Mouse (Mus musculus) hindbrain, embryonic 15.5 days (tissue): ENCODE measurements around the gene Fas. TPM values are rescaled to one million over a fixed set of nuclear protein-coding genes. Genes with fewer than 3 reads are reported as not detected.
A peak's percentile ranks its signal among the peaks of the same experiment; 100 is the strongest.

Experiments
- ATAC-seq: fragments of 200-750 bp; cut with Nextera tagmentation; 2 replicates; pipeline ENCODE4 v1.8.0; 2017; ENCODE audit warnings: low read depth, moderate number of reproducible peaks, moderate TSS enrichment; ENCODE audit not compliant: low FRiP score
- H3K27ac ChIP-seq: fragments of 300-500 bp; sonication (generic); replicated peaks from 2 replicates; pipeline ENCODE4 v1.5.1; 2015; ENCODE audit warnings: mild to moderate bottlenecking, inconsistent platforms
- H3K27me3 ChIP-seq: fragments of 300-500 bp; sonication (generic); 2 replicates; pipeline ENCODE4 v1.6.1; 2015; ENCODE audit warnings: control low read depth, inconsistent platforms
- H3K36me3 ChIP-seq: fragments of 300-500 bp; sonication (generic); 2 replicates; pipeline ENCODE4 v1.6.1; 2015; ENCODE audit warnings: control low read depth, inconsistent platforms
- H3K4me1 ChIP-seq: fragments of 300-500 bp; sonication (generic); replicated peaks from 2 replicates; pipeline ENCODE4 v1.6.1; 2015; ENCODE audit warnings: control low read depth, inconsistent platforms
- H3K4me2 ChIP-seq: fragments of 300-500 bp; sonication (generic); 2 replicates; pipeline ENCODE4 v1.6.1; 2015; ENCODE audit warnings: moderate library complexity, mild to moderate bottlenecking, inconsistent platforms
- H3K4me3 ChIP-seq: fragments of 300-500 bp; sonication (generic); 2 replicates; pipeline ENCODE4 v1.5.1; 2015; ENCODE audit warnings: mild to moderate bottlenecking, inconsistent platforms
- H3K9ac ChIP-seq: fragments of 300-500 bp; sonication (generic); 2 replicates; pipeline ENCODE4 v1.6.1; 2015; ENCODE audit warnings: inconsistent platforms
- H3K9me3 ChIP-seq: fragments of 300-500 bp; sonication (generic); 2 replicates; pipeline ENCODE4 v1.6.1; 2016; ENCODE audit warnings: control low read depth, inconsistent platforms
- WGBS: fragments of 180-500 bp; shearing (Covaris S2); methylation state at CpG from one replicate; pipeline ENCODE4 v1.1.7; 2015; 5-methylcytosine and 5-hydroxymethylcytosine counted together
- polyA plus RNA-seq: library from polyadenylated mRNA; unstranded; fragments of >200 nt; fragmentation: Nextera tagmentation; extraction: Ambion mirVana; gene quantifications from 2 replicates; pipeline ENCODE4 v1.2.1, GENCODE M21; 2015

The Fas gene
- polyA plus RNA-seq: 1.3 and 1.6 TPM in 2 replicates

- Histone ChIP-seq H3K4me3 (peak within 1 kb of the TSS; percentile 37), H3K9ac (peak within 1 kb of the TSS; percentile 25)
- ATAC-seq: peak; percentile 95
These were observed at the start of gene Fas for GRCm38 (mm10) chr19:34289948-34290789. TSS of gene Fas (plus strand) at chr19:34290666.

GRCm38 (mm10) chr19:34241247-34241915 is 49.1 kb upstream of the Fas start:
- no peak for ATAC-seq
- Histone ChIP-seq H3K4me2 (no peak overlapping the region), H3K4me1 (no peaks in the 10 kb centered on the region), H3K4me3 (no peak overlapping the region), H3K9ac (no peak overlapping the region), H3K9me3 (no peaks in the 10 kb centered on the region), H3K27ac (no peak overlapping the region), H3K27me3 (no peaks in the 10 kb centered on the region), H3K36me3 (0 out of 2 replicates have a peak, but pooled peaks cover 4% of the 10 kb centered on the region)
- 68% methylated on average over 15 of the region's 15 CpGs for WGBS

More at GRCm38 (mm10) chr19:34289948-34290789, at the start of gene Fas:
- 2% methylated on average over 19 of the region's 19 CpGs for WGBS
- peak within 1 kb of the TSS; percentile 86 for H3K4me2 ChIP-seq
- H3K27me3 ChIP-seq: no peaks in the 10 kb centered on the region
- H3K36me3 ChIP-seq: no peaks in the 10 kb centered on the region
- H3K9me3 ChIP-seq: no peaks in the 10 kb centered on the region
- H3K4me1 ChIP-seq: peaks cover 9% of the 10 kb centered on the region
- H3K27ac ChIP-seq: no peak within 1 kb of the TSS

- H3K9me3 ChIP-seq: no peaks in the 10 kb centered on the region
- no peak for ATAC-seq
- H3K4me1 ChIP-seq: no peaks in the 10 kb centered on the region
- no peak overlapping the region for H3K27ac ChIP-seq
- H3K4me3 ChIP-seq: no peak overlapping the region
- H3K4me2 ChIP-seq: no peak overlapping the region
- no peak overlapping the region for H3K9ac ChIP-seq
- 0 out of 2 replicates have a peak, but pooled peaks cover 4% of the 10 kb centered on the region for H3K36me3 ChIP-seq
- H3K27me3 ChIP-seq: no peaks in the 10 kb centered on the region
These were observed 47.5 kb upstream of the Fas start for GRCm38 (mm10) chr19:34242925-34243324.

DNA sequence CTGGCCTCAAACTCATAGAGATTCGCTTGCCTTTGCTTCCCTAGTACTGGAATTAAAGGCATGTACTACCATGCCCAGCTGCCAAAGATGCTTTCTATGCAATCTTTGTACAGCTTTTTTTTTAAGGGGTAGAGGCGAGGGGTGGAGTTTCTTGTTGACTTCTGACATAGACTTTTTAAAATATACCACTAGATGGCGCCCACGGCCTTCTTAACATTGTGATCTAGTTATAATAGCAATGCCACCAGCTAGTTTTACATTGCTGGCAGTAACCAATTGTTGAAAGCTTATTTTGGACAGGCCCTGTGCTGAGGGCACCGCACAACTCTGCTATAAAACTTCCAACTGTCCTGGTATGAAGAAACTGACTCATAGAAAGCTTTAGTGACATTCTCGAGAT is 46.4 kb upstream of the Fas start:
- Histone ChIP-seq H3K36me3 (0 out of 2 replicates have a peak, but pooled peaks cover 3% of the 10 kb centered on the region), H3K27me3 (no peaks in the 10 kb centered on the region), H3K4me2 (no peak overlapping the region), H3K4me3 (no peak overlapping the region), H3K27ac (no peak overlapping the region), H3K4me1 (no peaks in the 10 kb centered on the region), H3K9me3 (no peaks in the 10 kb centered on the region), H3K9ac (no peak overlapping the region)
- 19% methylated on average over 6 of the region's 6 CpGs for WGBS
- peak; percentile 46; the same call in 1 of the 2 replicates for ATAC-seq

- 83% methylated on average over 5 of the region's 5 CpGs for WGBS
- H3K27me3 ChIP-seq: no peaks in the 10 kb centered on the region
- no peak overlapping the region for H3K27ac ChIP-seq
- H3K9me3 ChIP-seq: no peaks in the 10 kb centered on the region
- no peaks in the 10 kb centered on the region for H3K36me3 ChIP-seq
- H3K4me3 ChIP-seq: no peak overlapping the region
- ATAC-seq: no peak
- no peaks in the 10 kb centered on the region for H3K4me1 ChIP-seq
- no peak overlapping the region for H3K9ac ChIP-seq
- H3K4me2 ChIP-seq: no peak overlapping the region
These were observed 41.9 kb upstream of the Fas start for GRCm38 (mm10) chr19:34248558-34248957.

DNA sequence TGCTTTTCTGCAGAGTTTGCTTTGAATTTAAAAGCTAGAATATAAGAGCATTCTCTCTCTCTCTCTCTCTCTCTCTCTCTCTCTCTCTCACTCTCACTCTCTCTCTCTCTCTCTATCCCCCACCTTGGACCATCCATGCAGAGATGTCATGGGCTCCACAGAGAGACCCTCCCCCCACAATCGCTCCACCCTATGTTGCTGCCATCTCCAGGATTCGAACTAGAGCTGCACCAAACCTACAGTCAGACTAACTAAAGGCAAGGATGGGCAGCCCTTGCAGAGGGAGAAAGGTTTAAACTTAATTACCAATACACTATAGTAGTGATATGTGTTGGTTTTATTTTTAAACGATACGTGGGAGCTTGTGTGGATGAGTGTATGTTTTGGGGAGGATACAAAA is 39.8 kb upstream of the Fas start:
- Histone ChIP-seq H3K36me3 (no peaks in the 10 kb centered on the region), H3K27me3 (no peaks in the 10 kb centered on the region), H3K9me3 (no peaks in the 10 kb centered on the region), H3K9ac (no peak overlapping the region), H3K4me2 (no peak overlapping the region), H3K27ac (no peak overlapping the region), H3K4me3 (no peak overlapping the region), H3K4me1 (no peaks in the 10 kb centered on the region)
- no peak for ATAC-seq
- whole genome bisulfite sequencing: 88% methylated on average over 4 of the region's 4 CpGs

DNA sequence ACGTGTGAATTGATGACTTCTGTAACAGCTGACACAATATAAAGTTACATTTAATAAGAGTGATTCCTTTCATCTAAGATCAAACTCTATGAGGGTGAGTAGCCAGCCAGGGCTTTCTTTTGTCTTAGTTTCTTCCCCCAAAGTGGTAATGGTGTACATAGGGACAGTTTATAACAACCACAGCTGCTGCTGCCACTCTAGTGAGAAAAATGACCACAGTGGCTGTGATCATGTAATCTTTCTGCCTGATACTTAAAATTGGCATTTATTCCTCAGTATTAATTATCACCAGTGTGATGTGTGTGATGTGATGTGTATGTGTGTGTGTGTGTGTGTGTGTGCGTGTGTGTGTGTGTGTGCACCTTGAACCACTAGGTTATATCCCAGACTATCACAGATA is 38.6 kb upstream of the Fas start:
- Histone ChIP-seq H3K36me3 (no peaks in the 10 kb centered on the region), H3K4me2 (no peak overlapping the region), H3K9ac (no peak overlapping the region), H3K27ac (no peak overlapping the region), H3K4me1 (no peaks in the 10 kb centered on the region), H3K9me3 (no peaks in the 10 kb centered on the region), H3K4me3 (no peak overlapping the region), H3K27me3 (no peaks in the 10 kb centered on the region)
- no peak for ATAC-seq
- 95% methylated on average over 2 of the region's 2 CpGs for WGBS

DNA sequence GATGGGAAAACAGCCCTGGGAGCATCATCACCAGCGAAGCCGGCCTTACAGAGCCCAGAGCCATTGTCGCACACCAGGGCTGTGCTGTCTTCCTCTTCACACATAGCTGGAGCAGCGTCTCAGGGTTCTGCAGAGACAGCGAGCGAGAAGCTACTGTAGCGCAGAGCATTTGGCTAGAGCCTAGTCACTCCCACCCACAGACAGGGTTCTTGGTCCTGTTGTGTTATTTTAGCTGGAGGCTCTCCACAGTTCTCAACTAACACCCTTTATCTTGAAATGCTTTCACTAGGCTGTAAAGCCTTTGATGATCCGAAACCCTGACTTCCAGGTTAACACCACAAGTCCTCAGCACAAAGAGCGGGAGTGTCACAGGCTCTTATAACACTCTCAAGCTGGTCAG is 38.0 kb upstream of the Fas start:
- no peak overlapping the region for H3K4me3 ChIP-seq
- no peak overlapping the region for H3K27ac ChIP-seq
- no peak overlapping the region for H3K9ac ChIP-seq
- no peaks in the 10 kb centered on the region for H3K36me3 ChIP-seq
- H3K9me3 ChIP-seq: no peaks in the 10 kb centered on the region
- no peaks in the 10 kb centered on the region for H3K27me3 ChIP-seq
- 78% methylated on average over 9 of the region's 9 CpGs for WGBS
- no peaks in the 10 kb centered on the region for H3K4me1 ChIP-seq
- H3K4me2 ChIP-seq: no peak overlapping the region
- no peak for ATAC-seq

GRCm38 (mm10) chr19:34254101-34254879 is 36.2 kb upstream of the Fas start:
- 63% methylated on average over 14 of the region's 14 CpGs for WGBS
- Histone ChIP-seq H3K36me3 (no peaks in the 10 kb centered on the region), H3K4me2 (no peak overlapping the region)

DNA sequence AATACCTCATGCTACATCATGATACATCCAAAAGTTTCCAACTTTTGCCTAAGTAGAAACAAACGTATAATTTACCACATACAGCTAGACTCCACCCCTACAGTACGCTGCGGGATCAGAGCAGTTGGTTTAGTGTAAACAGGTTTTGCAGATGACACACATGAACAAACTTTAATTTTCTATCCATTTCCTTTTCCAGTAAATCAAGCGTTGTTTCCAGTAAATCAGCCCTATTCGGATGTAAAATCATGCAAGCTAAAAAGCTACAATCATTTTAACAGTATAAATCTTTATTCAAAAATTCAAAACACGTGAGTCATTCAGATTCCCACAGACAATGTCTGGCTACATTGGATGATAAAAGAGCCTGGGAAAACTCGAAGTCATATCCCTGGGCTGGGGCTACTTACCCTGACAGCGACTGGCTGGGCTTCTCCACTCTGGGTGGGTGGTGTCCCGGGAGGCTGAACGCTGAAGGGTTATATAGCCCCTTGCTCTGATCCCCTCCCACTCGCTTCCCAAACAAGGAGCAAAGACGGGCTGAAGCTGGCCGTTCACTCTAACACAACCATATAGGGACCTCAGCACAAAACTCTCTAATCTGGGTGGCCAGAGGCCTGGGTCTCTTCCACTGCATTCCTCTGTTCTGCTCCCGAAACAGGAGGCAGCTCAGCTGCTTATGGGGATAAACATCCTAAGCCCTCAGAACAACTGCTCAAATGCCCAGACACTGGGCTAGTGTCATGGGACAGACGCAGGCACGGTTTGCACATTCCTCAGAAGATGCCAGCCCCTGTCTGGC is 35.4 kb upstream of the Fas start, which contains the start of gene Acta2:
TSS of gene Acta2 (minus strand) at position 711 of the 802 bp plus-strand sequence.
- Histone ChIP-seq H3K9me3 (no peaks in the 10 kb centered on the region), H3K4me3 (no peak within 1 kb of the TSS), H3K27me3 (no peaks in the 10 kb centered on the region), H3K27ac (no peak within 1 kb of the TSS), H3K4me2 (no peak within 1 kb of the TSS), H3K4me1 (no peaks in the 10 kb centered on the region), H3K36me3 (no peaks in the 10 kb centered on the region), H3K9ac (no peak within 1 kb of the TSS)
- 68% methylated on average over 16 of the region's 16 CpGs for WGBS
- ATAC-seq: no peak

More at GRCm38 (mm10) chr19:34254101-34254879, 36.2 kb upstream of the Fas start:
- H3K4me3 ChIP-seq: no peak overlapping the region
- H3K9me3 ChIP-seq: no peaks in the 10 kb centered on the region
- H3K4me1 ChIP-seq: no peaks in the 10 kb centered on the region
- H3K27ac ChIP-seq: no peak overlapping the region
- ATAC-seq: no peak
- H3K9ac ChIP-seq: no peak overlapping the region
- no peaks in the 10 kb centered on the region for H3K27me3 ChIP-seq

- Histone ChIP-seq H3K36me3 (no peaks in the 10 kb centered on the region), H3K4me2 (no peak overlapping the region), H3K4me3 (no peak overlapping the region), H3K9me3 (no peaks in the 10 kb centered on the region), H3K9ac (no peak overlapping the region), H3K27ac (no peak overlapping the region), H3K4me1 (no peaks in the 10 kb centered on the region), H3K27me3 (no peaks in the 10 kb centered on the region)
- WGBS: 80% methylated on average over 5 of the region's 5 CpGs
- no peak for ATAC-seq
These were observed 34.3 kb upstream of the Fas start for GRCm38 (mm10) chr19:34256149-34256548.
